In genomic region chr2:114654365-114655239, GRCm38 (mm10) we compare ENCODE assay signal across 8 mouse cellular contexts. TPM values are rescaled to one million over a fixed set of nuclear protein-coding genes. Genes with fewer than 3 reads are reported as not detected.
A peak's percentile ranks its signal among the peaks of the same experiment; 100 is the strongest.
DNase-seq lines count a peak whose midpoint lies in the region; ATAC-seq and TF ChIP-seq lines count a peak whose summit lies in the region.

Dph6 (minus strand) TSS chr2:114654964.

- H3K4me3 ChIP-seq in cortical plate, adult 2 months (ENCODE audit: insufficient read depth, low read length) = peak within 1 kb of the TSS; percentile 66
- H3K4me3 ChIP-seq in megakaryocyte, embryonic 14.5 days (replicated peaks) = peak within 1 kb of the TSS; percentile 99

- peak within 1 kb of the TSS; percentile 89 for H3K27ac ChIP-seq in cortical plate, adult 2 months (ENCODE audit: insufficient read depth, low read length)

- H3K4me1 ChIP-seq in cortical plate, adult 2 months (ENCODE audit: control insufficient read depth, insufficient read depth, low read length) = no peaks in the 10 kb centered on the region
- H3K4me1 ChIP-seq in megakaryocyte, embryonic 14.5 days = peaks cover 8% of the 10 kb centered on the region; the same call in 1 of the 2 replicates

- no peaks in the 10 kb centered on the region for H3K27me3 ChIP-seq in megakaryocyte, embryonic 14.5 days (replicated peaks)

- H3K36me3 ChIP-seq in megakaryocyte, embryonic 14.5 days (replicated peaks; ENCODE audit: low read length) = no peaks in the 10 kb centered on the region

- TF ChIP-seq CTCF in cortical plate, adult 2 months (IDR thresholded peaks at IDR 0.05; ENCODE audit: extremely low read depth, insufficient read depth, low read length) = no peak

- peak; percentile 74 to 78 for DNase-seq in gastrocnemius, adult 8-10 months (ENCODE audit: low spot score in 2 of 2)
- DNase-seq in hindlimb bud, embryonic 11.5 days (ENCODE audit: extremely low spot score, low read depth, low spot score) = peak; percentile 82
- peak; percentile 77 to 86 for DNase-seq in left cerebral cortex, adult 8-10 months (ENCODE audit: low spot score in 2 of 2)
- DNase-seq in right cerebral cortex, postnatal 10 days (ENCODE audit: low spot score in 2 of 2) = peak; percentile 88 to 89
- peak; percentile 80 for DNase-seq in urinary bladder, postnatal 25 days (ENCODE audit: low spot score)

- no peaks in the 10 kb centered on the region for H3K9me3 ChIP-seq in megakaryocyte, embryonic 14.5 days

- ATAC-seq in activated CD4-positive, CD25-positive, alpha-beta regulatory T cell, adult 4 months = peak; percentile 92

- peak; percentile 41; the same call in 1 of the 2 replicates for TF ChIP-seq POLR2A in cortical plate, adult 2 months (IDR thresholded peaks at IDR 0.05; ENCODE audit: extremely low read depth, insufficient read depth, low read length)

RNA-seq across cellular contexts. Expression of gene Dph6, which starts in this region (rescaled TPM):
- 10 to 100 TPM; 17.7 to 19.1 TPM for polyA plus RNA-seq in activated CD4-positive, CD25-positive, alpha-beta regulatory T cell, adult 4 months (2017; shearing (Covaris generic))
- 17.8 and 18.0 TPM in 2 replicates for polyA plus RNA-seq in cortical plate, adult 2 months (2012; rRNA removed)
- 1 to 10 TPM; 2.9 to 3.9 (median 3.1) TPM for total RNA-seq in gastrocnemius, adult 8-10 months (2022)
- 10 to 100 TPM; 14.0 to 16.5 (median 14.6) TPM for total RNA-seq in left cerebral cortex, adult 8-10 months (2022)
- 1.4 and 6.4 TPM in 2 replicates for polyA plus RNA-seq in megakaryocyte, embryonic 14.5 days (2012; ENCODE audit: insufficient read depth, low replicate concordance)

Comparison
In these comparisons a context has a peak if more than half of its experiments do, and no peak if none do; other contexts are left out.
1. Peak in every context shown above with its lines: DNase-seq, ATAC-seq, H3K4me3 ChIP-seq and H3K27ac ChIP-seq.